In genomic region chrX:38251851-38252571, GRCm38 (mm10) we compare ENCODE assay signal across 9 mouse cellular contexts. TPM values are rescaled to one million over a fixed set of nuclear protein-coding genes. Genes with fewer than 3 reads are reported as not detected.
A peak's percentile ranks its signal among the peaks of the same experiment; 100 is the strongest.
DNase-seq lines count a peak whose midpoint lies in the region; ATAC-seq and TF ChIP-seq lines count a peak whose summit lies in the region.
"Had no signal": no experiment of that assay in that cellular context is flagged by ENCODE, and none has a peak within 500 bp of the region (broad histone marks: within the 10 kb centered on the region; RNA-seq: fewer than 3 reads in every experiment).

Tmem255a (minus strand) TSS chrX:38252439.

- peaks cover 17% of the 10 kb centered on the region; the same call in 1 of the 2 replicates for H3K27me3 ChIP-seq in forebrain, embryonic 12.5 days
- H3K27me3 ChIP-seq in hindbrain, embryonic 12.5 days: peaks cover 11% of the 10 kb centered on the region; the same call in 1 of the 2 replicates
- no peaks in the 10 kb centered on the region for H3K27me3 ChIP-seq in limb, embryonic 11.5 days (ENCODE audit: control insufficient read depth, insufficient read depth, low read length)
- no peaks in the 10 kb centered on the region for H3K27me3 ChIP-seq in midbrain, postnatal 0 days (ENCODE audit: insufficient read depth, low read length)

- peak within 1 kb of the TSS; percentile 68 for H3K4me2 ChIP-seq in forebrain, embryonic 12.5 days
- H3K4me2 ChIP-seq in hindbrain, embryonic 12.5 days (replicated peaks): peak within 1 kb of the TSS; percentile 63
- peak within 1 kb of the TSS; percentile 59 for H3K4me2 ChIP-seq in limb, embryonic 11.5 days (ENCODE audit: low read depth, severe bottlenecking)
- peak within 1 kb of the TSS; percentile 69 for H3K4me2 ChIP-seq in midbrain, postnatal 0 days (ENCODE audit: low read depth, low read length, poor library complexity, severe bottlenecking)

- H3K4me3 ChIP-seq in forebrain, embryonic 12.5 days (replicated peaks): peak within 1 kb of the TSS; percentile 39
- H3K4me3 ChIP-seq in hindbrain, embryonic 12.5 days: peak within 1 kb of the TSS; percentile 36
- H3K4me3 ChIP-seq in limb, embryonic 11.5 days (ENCODE audit: low read depth, low read length): peak within 1 kb of the TSS; percentile 21
- peak within 1 kb of the TSS; percentile 35 for H3K4me3 ChIP-seq in midbrain, postnatal 0 days (ENCODE audit: low read depth, low read length)

- no peak within 1 kb of the TSS for H3K27ac ChIP-seq in forebrain, embryonic 12.5 days
- no peak within 1 kb of the TSS for H3K27ac ChIP-seq in hindbrain, embryonic 12.5 days
- H3K27ac ChIP-seq in limb, embryonic 11.5 days (replicated peaks; ENCODE audit: low read depth, low read length): no peak within 1 kb of the TSS
- no peak within 1 kb of the TSS for H3K27ac ChIP-seq in midbrain, postnatal 0 days (ENCODE audit: low read depth, low read length)

- DNase-seq in layer of hippocampus, adult 11-12 months (ENCODE audit: low spot score): peak; percentile 10
- no peak for DNase-seq in layer of hippocampus, adult 9-10 months (ENCODE audit: low spot score)
- DNase-seq in adrenal gland, postnatal 25 days: peak; percentile 39
- DNase-seq in limb, embryonic 11.5 days (ENCODE audit: low spot score): peak; percentile 39
- DNase-seq in midbrain, postnatal 0 days (ENCODE audit: low spot score): peak; percentile 51
- DNase-seq in ovary, adult 18-20 months (ENCODE audit: low spot score): no peak

- no peak for TF ChIP-seq CTCF in midbrain, postnatal 0 days (IDR thresholded peaks at IDR 0.05)

- no peaks in the 10 kb centered on the region for H3K36me3 ChIP-seq in forebrain, embryonic 12.5 days (replicated peaks)
- H3K36me3 ChIP-seq in hindbrain, embryonic 12.5 days: no peaks in the 10 kb centered on the region
- H3K36me3 ChIP-seq in limb, embryonic 11.5 days (ENCODE audit: control insufficient read depth, insufficient read depth, low read length): no peaks in the 10 kb centered on the region
- H3K36me3 ChIP-seq in midbrain, postnatal 0 days (ENCODE audit: insufficient read depth, low read length): no peaks in the 10 kb centered on the region

- H3K9me3 ChIP-seq in forebrain, embryonic 12.5 days: no peaks in the 10 kb centered on the region
- no peaks in the 10 kb centered on the region for H3K9me3 ChIP-seq in hindbrain, embryonic 12.5 days (replicated peaks)
- H3K9me3 ChIP-seq in limb, embryonic 11.5 days (ENCODE audit: control insufficient read depth, low read length): no peaks in the 10 kb centered on the region
- no peaks in the 10 kb centered on the region for H3K9me3 ChIP-seq in midbrain, postnatal 0 days (ENCODE audit: low read length)

- 16% methylated on average over 19 of the region's 27 CpGs for WGBS in forebrain, embryonic 12.5 days
- 24% methylated on average over 23 of the region's 27 CpGs for WGBS in hindbrain, embryonic 12.5 days
- WGBS in limb, embryonic 11.5 days: 34% methylated on average over 27 of the region's 27 CpGs
- WGBS in midbrain, postnatal 0 days: 20% methylated on average over 21 of the region's 27 CpGs

- H3K9ac ChIP-seq in forebrain, embryonic 12.5 days: 0 out of 2 replicates have a peak within 1 kb of the TSS, but pooled peaks have one; percentile 17
- peak within 1 kb of the TSS; percentile 51 for H3K9ac ChIP-seq in hindbrain, embryonic 12.5 days
- no peak within 1 kb of the TSS for H3K9ac ChIP-seq in limb, embryonic 11.5 days (ENCODE audit: low read length)
- peak within 1 kb of the TSS; percentile 39; the same call in 1 of the 2 replicates for H3K9ac ChIP-seq in midbrain, postnatal 0 days (replicated peaks; ENCODE audit: low read length, poor library complexity, severe bottlenecking)

- peak; percentile 85 for ATAC-seq in forebrain, embryonic 12.5 days (ENCODE audit: low FRiP score)
- ATAC-seq in hindbrain, embryonic 12.5 days (ENCODE audit: low FRiP score): peak; percentile 82
- no peak; the same call in 1 of the 2 replicates for ATAC-seq in limb, embryonic 11.5 days (ENCODE audit: insufficient number of reproducible peaks, low FRiP score, low TSS enrichment, low read depth)
- ATAC-seq in midbrain, postnatal 0 days (ENCODE audit: low FRiP score): peak; percentile 74
- ATAC-seq: Patski had no signal

- H3K4me1 ChIP-seq in forebrain, embryonic 12.5 days: 0 out of 2 replicates have a peak, but pooled peaks cover 3% of the 10 kb centered on the region
- no peaks in the 10 kb centered on the region; the same call in 1 of the 2 replicates for H3K4me1 ChIP-seq in hindbrain, embryonic 12.5 days
- H3K4me1 ChIP-seq in limb, embryonic 11.5 days (ENCODE audit: control insufficient read depth, insufficient read depth, low read length): no peaks in the 10 kb centered on the region
- H3K4me1 ChIP-seq in midbrain, postnatal 0 days (ENCODE audit: insufficient read depth, low read length): no peaks in the 10 kb centered on the region

RNA-seq across cellular contexts. Expression of gene Tmem255a, which starts in this region (rescaled TPM):
- total RNA-seq in adrenal gland, postnatal 25 days (2021): 12.8 and 13.1 TPM in 2 replicates
- polyA plus RNA-seq in forebrain, embryonic 12.5 days (2016; fragmentation: Nextera tagmentation; extraction: Ambion mirVana): 15.2 and 18.0 TPM in 2 replicates
- polyA plus RNA-seq in hindbrain, embryonic 12.5 days (2016; fragmentation: Nextera tagmentation; extraction: Ambion mirVana): 22.2 and 27.4 TPM in 2 replicates
- 30.4 and 31.0 TPM in 2 replicates for polyA plus RNA-seq in limb, embryonic 11.5 days (2014; fragmentation: Nextera tagmentation; extraction: Ambion mirVana)
- total RNA-seq in midbrain, postnatal 0 days (2014; rRNA removed): 26.5 and 29.3 TPM in 2 replicates
- polyA plus RNA-seq in midbrain, postnatal 0 days (2015; fragmentation: Nextera tagmentation; extraction: Ambion mirVana): 25.5 and 27.8 TPM in 2 replicates

Comparison
In these comparisons a context has a peak if more than half of its experiments do, and no peak if none do; other contexts are left out.
1. DNase-seq: peak in layer of hippocampus, adult 11-12 months (single experiment), adrenal gland, postnatal 25 days (single experiment), limb, embryonic 11.5 days (single experiment) and midbrain, postnatal 0 days (single experiment); none in layer of hippocampus, adult 9-10 months (single experiment) and ovary, adult 18-20 months (single experiment).
2. Peak in every context shown above with its lines, with median percentiles within 50 percentile points of each other: H3K4me2 ChIP-seq and H3K4me3 ChIP-seq.